8 mouse cellular contexts compared by ENCODE assay signal in the genomic region with DNA sequence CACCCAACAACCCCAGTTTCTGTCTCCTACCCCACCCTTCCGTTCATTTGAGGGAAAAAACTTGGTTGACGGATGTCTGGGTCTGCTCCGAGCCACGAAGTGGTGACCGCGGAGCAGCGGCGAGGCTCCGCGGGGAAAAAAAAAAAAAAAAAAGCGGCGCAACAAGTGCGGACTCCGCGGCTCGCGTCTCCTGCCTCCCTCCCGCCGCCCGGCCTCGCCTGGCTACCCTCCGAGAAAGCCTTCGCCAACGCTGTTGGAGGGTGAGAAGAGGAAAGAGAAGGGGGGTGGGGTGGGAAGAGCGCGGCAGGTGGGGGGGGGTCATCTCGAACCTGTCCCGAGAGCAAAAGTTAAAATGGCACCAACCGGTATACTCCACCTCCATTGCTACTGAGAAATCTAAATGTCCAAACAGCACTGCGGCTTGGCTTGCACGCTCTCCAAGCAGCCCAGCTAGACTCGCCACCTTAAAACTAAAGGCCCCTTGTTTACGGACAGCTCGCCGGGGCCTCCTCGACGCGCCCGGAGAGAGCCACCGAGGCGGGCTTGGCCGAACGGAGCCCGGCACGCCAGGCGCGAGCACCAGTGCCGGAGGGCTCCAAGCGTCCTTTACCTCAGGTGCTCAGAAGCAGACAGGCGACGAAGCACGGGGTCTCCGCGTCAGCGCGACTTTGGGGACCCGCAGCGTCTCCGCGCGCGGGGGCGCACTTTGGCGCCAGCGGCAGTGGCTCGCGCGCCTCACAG. TPM values are rescaled to one million over a fixed set of nuclear protein-coding genes. Genes with fewer than 3 reads are reported as not detected.
A peak's percentile ranks its signal among the peaks of the same experiment; 100 is the strongest.
DNase-seq lines count a peak whose midpoint lies in the region; ATAC-seq and TF ChIP-seq lines count a peak whose summit lies in the region.

No protein-coding gene starts in this region.

- no peaks in the 10 kb centered on the region for H3K27me3 ChIP-seq in cerebellum, adult 2 months (ENCODE audit: control insufficient read depth, insufficient read depth, low read length)
- H3K27me3 ChIP-seq in CH12.LX (replicated peaks) = peaks cover 17% of the 10 kb centered on the region
- peaks cover 51% of the 10 kb centered on the region for H3K27me3 ChIP-seq in embryonic facial prominence, embryonic 14.5 days (replicated peaks; ENCODE audit: control insufficient read depth, insufficient read depth, low read length)
- H3K27me3 ChIP-seq in hindbrain, postnatal 0 days (ENCODE audit: insufficient read depth, low read length) = no peaks in the 10 kb centered on the region
- H3K27me3 ChIP-seq in testis, adult 2 months (ENCODE audit: control insufficient read depth, insufficient read depth, low read length) = no peaks in the 10 kb centered on the region

- peak overlapping the region; percentile 74 for H3K4me2 ChIP-seq in CH12.LX (ENCODE audit: insufficient read depth, low read depth, poor library complexity, severe bottlenecking)
- peak overlapping the region; percentile 76 for H3K4me2 ChIP-seq in embryonic facial prominence, embryonic 14.5 days (ENCODE audit: low read depth, low read length)
- peak overlapping the region; percentile 70 for H3K4me2 ChIP-seq in hindbrain, postnatal 0 days (ENCODE audit: low read depth, low read length)

- no peak for TF ChIP-seq EP300 in CH12.LX (IDR thresholded peaks at IDR 0.05; ENCODE audit: low read length)

- H3K9ac ChIP-seq in CH12.LX (ENCODE audit: insufficient read depth, low read depth) = no peak overlapping the region
- peak overlapping the region; percentile 54 for H3K9ac ChIP-seq in embryonic facial prominence, embryonic 14.5 days (ENCODE audit: low read depth, low read length)
- H3K9ac ChIP-seq in hindbrain, postnatal 0 days (replicated peaks; ENCODE audit: low read length) = no peak overlapping the region

- H3K9me3 ChIP-seq in CH12.LX (replicated peaks; ENCODE audit: low read length) = no peaks in the 10 kb centered on the region
- no peaks in the 10 kb centered on the region for H3K9me3 ChIP-seq in embryonic facial prominence, embryonic 14.5 days (ENCODE audit: control insufficient read depth, low read length)
- H3K9me3 ChIP-seq in hindbrain, postnatal 0 days (ENCODE audit: low read length) = no peaks in the 10 kb centered on the region

- 5% methylated on average over 46 of the region's 68 CpGs for WGBS in cerebellum, adult 2 months
- WGBS in embryonic facial prominence, embryonic 14.5 days = 22% methylated on average over 40 of the region's 68 CpGs
- 25% methylated on average over 62 of the region's 68 CpGs for WGBS in hindbrain, postnatal 0 days

- no peaks in the 10 kb centered on the region for H3K36me3 ChIP-seq in CH12.LX (replicated peaks in 1 of 2; ENCODE audit: control insufficient read depth in 1 of 2, insufficient read depth in 1 of 2, low read length in 1 of 2)
- no peaks in the 10 kb centered on the region for H3K36me3 ChIP-seq in embryonic facial prominence, embryonic 14.5 days (ENCODE audit: control insufficient read depth, insufficient read depth, low read length)
- no peaks in the 10 kb centered on the region for H3K36me3 ChIP-seq in hindbrain, postnatal 0 days (ENCODE audit: insufficient read depth, low read length)
- no peaks in the 10 kb centered on the region for H3K36me3 ChIP-seq in testis, adult 2 months (ENCODE audit: control insufficient read depth, insufficient read depth, low read length)

- no peaks in the 10 kb centered on the region for H3K4me1 ChIP-seq in cerebellum, adult 2 months (ENCODE audit: control insufficient read depth, insufficient read depth, low read length)
- peaks cover 0 to 18% of the 10 kb centered on the region in 2 experiments; a peak in 2 of 4 replicates for H3K4me1 ChIP-seq in CH12.LX (ENCODE audit: control insufficient read depth in 1 of 2, insufficient read depth in 2 of 2)
- peaks cover 4% of the 10 kb centered on the region; the same call in 1 of the 2 replicates for H3K4me1 ChIP-seq in embryonic facial prominence, embryonic 14.5 days (ENCODE audit: control insufficient read depth, insufficient read depth, low read length)
- no peaks in the 10 kb centered on the region for H3K4me1 ChIP-seq in hindbrain, postnatal 0 days (ENCODE audit: insufficient read depth, low read length)
- peaks cover 7% of the 10 kb centered on the region for H3K4me1 ChIP-seq in testis, adult 2 months (ENCODE audit: control insufficient read depth, insufficient read depth, low read length)

- TF ChIP-seq CTCF in cerebellum, adult 2 months (IDR thresholded peaks at IDR 0.05; ENCODE audit: borderline replicate concordance, insufficient read depth, low read depth, low read length) = no peak
- TF ChIP-seq CTCF in CH12.LX (conservative IDR thresholded peaks at IDR 0.05 in 1 of 2, IDR thresholded peaks at IDR 0.05 in 1 of 2; ENCODE audit: low read depth in 2 of 2, low read length in 2 of 2) = no peak
- TF ChIP-seq CTCF in hindbrain, postnatal 0 days (IDR thresholded peaks at IDR 0.05; ENCODE audit: low read depth) = no peak
- TF ChIP-seq CTCF in testis, adult 2 months (IDR thresholded peaks at IDR 0.05; ENCODE audit: control insufficient read depth, insufficient read depth, insufficient replicate concordance, low read depth, low read length) = no peak

- H3K79me2 ChIP-seq in CH12.LX (replicated peaks; ENCODE audit: control insufficient read depth, extremely low read depth, insufficient read depth, poor library complexity, severe bottlenecking) = no peaks in the 10 kb centered on the region

- no peak for TF ChIP-seq POLR2A in cerebellum, adult 2 months (IDR thresholded peaks at IDR 0.05; ENCODE audit: borderline replicate concordance, insufficient read depth, low read length)
- no peak for TF ChIP-seq POLR2A in CH12.LX (IDR thresholded peaks at IDR 0.05; ENCODE audit: low read depth, low read length)
- no peak for TF ChIP-seq POLR2A in testis, adult 2 months (IDR thresholded peaks at IDR 0.05; ENCODE audit: control insufficient read depth, low read depth, low read length)

- no peak overlapping the region for H3K27ac ChIP-seq in cerebellum, adult 2 months (ENCODE audit: insufficient read depth, low read length)
- H3K27ac ChIP-seq in CH12.LX (ENCODE audit: insufficient read depth, low read depth) = no peak overlapping the region
- H3K27ac ChIP-seq in embryonic facial prominence, embryonic 14.5 days (replicated peaks; ENCODE audit: low read depth, low read length) = no peak overlapping the region
- no peak overlapping the region for H3K27ac ChIP-seq in hindbrain, postnatal 0 days
- peak overlapping the region; percentile 78 for H3K27ac ChIP-seq in testis, adult 2 months (ENCODE audit: control insufficient read depth, insufficient read depth, low read depth, low read length)

- H3K4me3 ChIP-seq in cerebellum, adult 2 months (replicated peaks; ENCODE audit: insufficient read depth, low read depth, low read length) = peak overlapping the region; percentile 63
- peak overlapping the region in 1 of 3 experiments; percentile 42 for H3K4me3 ChIP-seq in CH12.LX (replicated peaks in 1 of 3; ENCODE audit: low read depth in 2 of 3, low read length in 2 of 3, poor library complexity in 1 of 3)
- H3K4me3 ChIP-seq in embryonic facial prominence, embryonic 14.5 days (ENCODE audit: low read depth, low read length) = peak overlapping the region; percentile 56
- H3K4me3 ChIP-seq in hindbrain, postnatal 0 days (ENCODE audit: low read length) = peak overlapping the region; percentile 52
- H3K4me3 ChIP-seq in testis, adult 2 months (ENCODE audit: control insufficient read depth, low read depth, low read length) = peak overlapping the region; percentile 54

- in situ Hi-C loops in CH12.LX (cut with MboI; ENCODE audit: low pct_ligation_motif_present, low pct_unique_long_range_greater_than_20kb, low sequenced_read_pairs) = loop anchor here (25.0 kb wide), 1 partner anchor 112 kb away; no protein-coding TSS in a partner anchor

- dilution Hi-C loops in CH12.LX (cut with MboI; ENCODE audit: extremely low pct_ligation_motif_present, extremely low pct_unique_long_range_greater_than_20kb, low sequenced_read_pairs) = no loop called here

- no peak for ATAC-seq in embryonic facial prominence, embryonic 14.5 days (ENCODE audit: low read depth)
- ATAC-seq in hindbrain, postnatal 0 days = no peak

- TF ChIP-seq RAD21 in CH12.LX (IDR thresholded peaks at IDR 0.05; ENCODE audit: low read depth, low read length) = no peak

- DNase-seq in cerebellum, adult 2 months = peak; percentile 9 to 21
- no peak for DNase-seq in cerebellum, adult 11-12 months
- no peak for DNase-seq in CH12.LX (ENCODE audit: extremely low read depth)
- DNase-seq in embryonic facial prominence, embryonic 14.5 days (ENCODE audit: low spot score) = no peak
- DNase-seq in hindbrain, postnatal 0 days (ENCODE audit: low spot score) = peak; percentile 30
- DNase-seq in mesoderm, embryonic 11.5 days (ENCODE audit: low read depth, low spot score) = peak; percentile 20
- DNase-seq in left cerebral cortex, adult 18-20 months (ENCODE audit: low spot score in 2 of 2) = no peak

TF ChIP-seq in CH12.LX, 34 proteins besides CTCF, POLR2A, EP300 and RAD21 (continues in another document):
- TF ChIP-seq HCFC1 (IDR thresholded peaks at IDR 0.05; ENCODE audit: low read depth, low read length) (no peak), CHD2 (IDR thresholded peaks at IDR 0.05; ENCODE audit: low read length) (no peak), JUN (IDR thresholded peaks at IDR 0.05; ENCODE audit: insufficient read depth, low read depth, low read length) (no peak), SIN3A (IDR thresholded peaks at IDR 0.05; ENCODE audit: low read length) (no peak), KAT2A (IDR thresholded peaks at IDR 0.05; ENCODE audit: insufficient replicate concordance, low read length) (no peak), NELFE (IDR thresholded peaks at IDR 0.05; ENCODE audit: low read depth, low read length) (no peak), ZC3H11A (IDR thresholded peaks at IDR 0.05; ENCODE audit: low read depth, low read length) (no peak), POLR2AphosphoS2 (IDR thresholded peaks at IDR 0.05; ENCODE audit: low read depth, low read length) (no peak), PAX5 (IDR thresholded peaks at IDR 0.05; ENCODE audit: low read length) (no peak), CHD1 (IDR thresholded peaks at IDR 0.05; ENCODE audit: low read depth, low read length) (no peak), BHLHE40 (IDR thresholded peaks at IDR 0.05; ENCODE audit: low read depth, low read length) (no peak), MXI1 (IDR thresholded peaks at IDR 0.05; ENCODE audit: low read depth, low read length) (no peak), ZMIZ1 (IDR thresholded peaks at IDR 0.05; ENCODE audit: low read depth, low read length) (no peak)

RNA-seq across cellular contexts. Expression of gene Cited1, which starts 1.7 kb away (rescaled TPM):
- 11.4 and 13.2 TPM in 2 replicates for polyA plus RNA-seq in cerebellum, adult 2 months (2012; rRNA removed)
- total RNA-seq in CH12.LX (2012; rRNA removed) = 0.51 and 0.59 TPM in 2 replicates
- total RNA-seq in CH12.LX (2014; rRNA removed) = 0.86 and 1.4 TPM in 2 replicates
- polyA plus RNA-seq in CH12.LX (2012; ENCODE audit: insufficient read length, low read depth) = 2.7 and 3.6 TPM in 2 replicates
- 25.4 and 30.1 TPM in 2 replicates for polyA plus RNA-seq in embryonic facial prominence, embryonic 14.5 days (2014; fragmentation: Nextera tagmentation; extraction: Ambion mirVana)
- 5.4 and 21.2 TPM in 2 replicates for total RNA-seq in hindbrain, postnatal 0 days (2014; rRNA removed)
- polyA plus RNA-seq in hindbrain, postnatal 0 days (2015; fragmentation: Nextera tagmentation; extraction: Ambion mirVana) = 18.2 and 20.5 TPM in 2 replicates
- polyA plus RNA-seq in testis, adult 2 months (2012; rRNA removed) = 85.8 and 92.9 TPM in 2 replicates
- 1 to 10 TPM; 3.4 to 6.7 TPM for total RNA-seq in left cerebral cortex, adult 18-20 months (2021)

Comparison
In these comparisons a context has a peak if more than half of its experiments do, and no peak if none do; other contexts are left out.
1. DNase-seq: peak in cerebellum, adult 2 months (2 of 2), hindbrain, postnatal 0 days (single experiment) and mesoderm, embryonic 11.5 days (single experiment); none in cerebellum, adult 11-12 months (single experiment), CH12.LX (single experiment), embryonic facial prominence, embryonic 14.5 days (single experiment) and left cerebral cortex, adult 18-20 months (0 of 2).
2. Peak in every context shown above with its lines, with median percentiles within 50 percentile points of each other: H3K4me2 ChIP-seq.